In genomic region chr19:34848164-34848563, GRCm38 (mm10) we compare ENCODE assay signal across 14 mouse cellular contexts.
"Had no signal": no experiment of that assay in that cellular context is flagged by ENCODE, and none has a peak within 500 bp of the region (broad histone marks: within the 10 kb centered on the region; RNA-seq: fewer than 3 reads in every experiment).

No protein-coding gene starts in this region.

- H3K4me3 ChIP-seq: layer of hippocampus, adult 2 months; limb, embryonic 13.5 days; midbrain, embryonic 10.5 days; midbrain, embryonic 15.5 days; neural tube, embryonic 12.5 days had no signal

- H3K36me3 ChIP-seq: limb, embryonic 13.5 days; midbrain, embryonic 15.5 days; neural tube, embryonic 12.5 days had no signal

- H3K4me1 ChIP-seq: midbrain, embryonic 10.5 days; midbrain, embryonic 15.5 days; neural tube, embryonic 12.5 days had no signal

- DNase-seq: kidney, adult 8-10 months; kidney, postnatal 4 days; left cerebral cortex, postnatal 4 days; lung, adult 18-20 months; thymus, adult 18-20 months; thymus, postnatal 14 days had no signal

- H3K27me3 ChIP-seq: limb, embryonic 13.5 days; midbrain, embryonic 15.5 days; neural tube, embryonic 12.5 days had no signal

- ATAC-seq: intestine, embryonic 16.5 days; midbrain, embryonic 15.5 days had no signal

- H3K9ac ChIP-seq: limb, embryonic 13.5 days; midbrain, embryonic 15.5 days; neural tube, embryonic 12.5 days had no signal

- H3K4me2 ChIP-seq: limb, embryonic 13.5 days; midbrain, embryonic 15.5 days; neural tube, embryonic 12.5 days had no signal

- H3K27ac ChIP-seq: kidney, postnatal 0 days; layer of hippocampus, adult 2 months; limb, embryonic 13.5 days; midbrain, embryonic 10.5 days; midbrain, embryonic 15.5 days; neural tube, embryonic 12.5 days; stomach, postnatal 0 days had no signal

- H3K9me3 ChIP-seq: limb, embryonic 13.5 days; midbrain, embryonic 15.5 days; neural tube, embryonic 12.5 days had no signal
